Mouse (Mus musculus) layer of hippocampus, adult 8-10 months (tissue): ENCODE data around the gene Selenoi. TPM values are rescaled to one million over a fixed set of nuclear protein-coding genes. Genes with fewer than 3 reads are reported as not detected.

Experiments
- total RNA-seq, 4 experiments: library from RNA; stranded (reverse); gene quantifications; 2 replicates each; pipeline ENCODE4 v1.2.4; 2022

The Selenoi gene
- total RNA-seq, 4 experiments from 2014 or later: 39.2 to 50.7 (median 43.3) TPM

Other genes starting within 250 kb of the Selenoi start
- not detected for gene Il6, start 219.5 kb upstream of the Selenoi start, total RNA-seq
- gene Tyms, start 159.0 kb upstream of the Selenoi start, total RNA-seq: 1 to 10 TPM; 4.9 to 9.1 (median 6.2) TPM
- gene Garem2, start 127.4 kb upstream of the Selenoi start, total RNA-seq: 10 to 100 TPM; 13.2 to 14.3 (median 13.7) TPM
- gene 3110082J24Rik, start 126.5 kb upstream of the Selenoi start, total RNA-seq: 1 to 10 TPM; 2.0 to 3.2 (median 3.0) TPM
- 10 to 100 TPM; 73.3 to 81.8 (median 74.5) TPM for gene Hadha, start 77.4 kb upstream of the Selenoi start, total RNA-seq
- 100 to 1,000 TPM in 2 of 4 experiments, 10 to 100 TPM in 2; 85.7 to 106 (median 100) TPM for gene Hadhb, start 77.3 kb upstream of the Selenoi start, total RNA-seq
- gene Adgrf3, start 26.9 kb upstream of the Selenoi start, total RNA-seq: not detected
- 10 to 100 TPM in 3 of 4 experiments, 1 to 10 TPM in 1; 9.7 to 13.9 (median 11.4) TPM for gene Drc1, start 48.8 kb downstream of the Selenoi start, total RNA-seq
- gene Otof, start 229.4 kb downstream of the Selenoi start, total RNA-seq: 1 to 10 TPM; 3.3 to 4.4 (median 3.7) TPM
- gene 1700001C02Rik, start 233.5 kb downstream of the Selenoi start, total RNA-seq: 1 to 10 TPM in 1 of 4 experiments, under 1 TPM in 1, not detected in 2; 0.50 to 1.2 TPM